Mouse (Mus musculus) ES-E14 (cell line): ENCODE results near the gene Nfic. TPM values are rescaled to one million over a fixed set of nuclear protein-coding genes. Genes with fewer than 3 reads are reported as not detected.

Source experiments
- DNase-seq: peaks from one replicate; pipeline ENCODE4 v3.0.0-alpha.2; 2013; ENCODE audit warnings: low read depth, low spot score
- H3K27ac ChIP-seq: 2 replicates; pipeline ENCODE4 v1.5.1; 2012; ENCODE audit warnings: low read depth, mild to moderate bottlenecking, low read length, moderate library complexity, mixed read lengths; ENCODE audit not compliant: poor library complexity, insufficient read depth, severe bottlenecking
- H3K36me3 ChIP-seq: 2 replicates; pipeline ENCODE4 v1.6.1; 2012; ENCODE audit warnings: mild to moderate bottlenecking, low read length, moderate library complexity, mixed read lengths; ENCODE audit not compliant: control insufficient read depth, poor library complexity, insufficient read depth, severe bottlenecking
- H3K4me1 ChIP-seq, 2 experiments: fragments of 150-350 bp in 1 of 2; sonication (generic) in 1 of 2; 2 replicates each; pipeline ENCODE4 v1.6.1; 2012; ENCODE audit warnings: low read length in 2 of 2, mild to moderate bottlenecking in 1 of 2, mixed read lengths in 1 of 2; ENCODE audit not compliant: control insufficient read depth in 2 of 2, insufficient read depth in 2 of 2, poor library complexity in 1 of 2
- H3K4me3 ChIP-seq, 2 experiments: fragments of 150-350 bp in 1 of 2; sonication (generic) in 1 of 2; 2 replicates each; pipeline ENCODE4 v1.5.1; 2012; ENCODE audit warnings: low read length in 2 of 2, low read depth in 1 of 2, mild to moderate bottlenecking in 1 of 2, mixed read lengths in 1 of 2; ENCODE audit not compliant: insufficient read depth in 1 of 2, poor library complexity in 1 of 2, severe bottlenecking in 1 of 2
- H3K9ac ChIP-seq: 2 replicates; pipeline ENCODE4 v1.6.1; 2012; ENCODE audit warnings: low read depth, mild to moderate bottlenecking, low read length, mixed read lengths; ENCODE audit not compliant: poor library complexity, insufficient read depth, severe bottlenecking
- H3K9me3 ChIP-seq: fragments of 150-350 bp; sonication (generic); 2 replicates; pipeline ENCODE4 v1.6.1; 2012; ENCODE audit warnings: low read depth, mild to moderate bottlenecking, low read length; ENCODE audit not compliant: control insufficient read depth, insufficient read depth
- CHD2 ChIP-seq: IDR thresholded peaks from 2 replicates; pipeline ENCODE4 v1.6.1; 2014; ENCODE audit warnings: mild to moderate bottlenecking, low read depth, low read length, inconsistent platforms
- HCFC1 ChIP-seq: IDR thresholded peaks from 2 replicates; pipeline ENCODE4 v1.6.1; 2012; ENCODE audit warnings: low read length, inconsistent platforms, borderline replicate concordance; ENCODE audit not compliant: insufficient read depth
- MAFK ChIP-seq: IDR thresholded peaks from 2 replicates; pipeline ENCODE4 v1.6.1; 2014; ENCODE audit warnings: mild to moderate bottlenecking, low read depth, low read length, inconsistent platforms; ENCODE audit not compliant: insufficient read depth
- ZC3H11A ChIP-seq: IDR thresholded peaks from 2 replicates; pipeline ENCODE4 v1.6.1; 2012; ENCODE audit warnings: low read depth, mild to moderate bottlenecking, inconsistent platforms, low read length, borderline replicate concordance
- ZNF384 ChIP-seq: IDR thresholded peaks from 2 replicates; pipeline ENCODE4 v1.6.1; 2012; ENCODE audit warnings: low read depth, low read length, inconsistent platforms
- in situ Hi-C, 2 experiments: fragments of 600-800 bp; cut with MboI; formaldehyde crosslinking; loops; one replicate each; pipeline ENCODE4 v1.15.1; 2025; ENCODE audit warnings: low sequenced_read_pairs in 2 of 2, inconsistent platforms in 1 of 2; ENCODE audit not compliant: unreplicated experiment in 2 of 2
- total RNA-seq: library from RNA; depleted of rRNA; stranded (reverse); fragments of 300-350 nt; gene quantifications from 2 replicates; pipeline ENCODE4 v1.2.3, GENCODE M21; 2012

The Nfic gene
- total RNA-seq, 1 experiment: 4.9 TPM

GRCm38 (mm10) chr10:81461673-81462414 is 6.4 kb upstream of the Nfic start:
- TF ChIP-seq ZNF384 (no peak), CHD2 (no peak), MAFK (no peak), ZC3H11A (no peak), HCFC1 (no peak)
- no peaks in the 10 kb centered on the region; the same call in 1 of the 2 replicates for H3K36me3 ChIP-seq
- H3K9ac ChIP-seq: no peak overlapping the region
- DNase-seq: no peak
- H3K4me1 ChIP-seq: peaks cover 9 to 32% of the 10 kb centered on the region in 2 experiments
- 0 out of 4 replicates have a peak overlapping the region, but pooled peaks of 1 of the 2 experiments have one; percentile 43 for H3K4me3 ChIP-seq
- H3K27ac ChIP-seq: no peak overlapping the region
- no peaks in the 10 kb centered on the region for H3K9me3 ChIP-seq
- in situ Hi-C loops: no loop called here

- Histone ChIP-seq H3K9me3 (no peaks in the 10 kb centered on the region), H3K4me3 (no peak overlapping the region), H3K36me3 (no peaks in the 10 kb centered on the region), H3K9ac (no peak overlapping the region), H3K4me1 (peaks cover 8 to 29% of the 10 kb centered on the region in 2 experiments), H3K27ac (no peak overlapping the region)
- in situ Hi-C loops: no loop called here
- DNase-seq: no peak
- no peak for TF ChIP-seq ZNF384
- TF ChIP-seq CHD2: no peak
- TF ChIP-seq HCFC1: no peak
- TF ChIP-seq ZC3H11A: no peak
- TF ChIP-seq MAFK: no peak
Measured at GRCm38 (mm10) chr10:81460951-81461350, 5.5 kb upstream of the Nfic start.

- no peak for DNase-seq
- H3K4me3 ChIP-seq: no peak overlapping the region
Measured at GRCm38 (mm10) chr10:81460471-81460870, 5.0 kb upstream of the Nfic start.

GRCm38 (mm10) chr10:81459399-81459798 is 4.0 kb upstream of the Nfic start:
- Histone ChIP-seq H3K9me3 (no peaks in the 10 kb centered on the region), H3K27ac (no peak overlapping the region), H3K36me3 (no peaks in the 10 kb centered on the region), H3K4me1 (peaks cover 4 to 21% of the 10 kb centered on the region in 2 experiments; a peak in 3 of 4 replicates), H3K4me3 (no peak overlapping the region), H3K9ac (no peak overlapping the region)
- TF ChIP-seq CHD2 (no peak), ZC3H11A (no peak), HCFC1 (no peak), ZNF384 (no peak), MAFK (no peak)
- DNase-seq: no peak
- in situ Hi-C loops: no loop called here

More at GRCm38 (mm10) chr10:81460471-81460870, 5.0 kb upstream of the Nfic start:
- in situ Hi-C loops: no loop called here
- H3K4me1 ChIP-seq: peaks cover 4 to 24% of the 10 kb centered on the region in 2 experiments; a peak in 3 of 4 replicates
- H3K27ac ChIP-seq: no peak overlapping the region
- H3K36me3 ChIP-seq: no peaks in the 10 kb centered on the region
- H3K9ac ChIP-seq: no peak overlapping the region
- TF ChIP-seq ZC3H11A (no peak), ZNF384 (no peak), CHD2 (no peak), HCFC1 (no peak)
- no peaks in the 10 kb centered on the region for H3K9me3 ChIP-seq

- Histone ChIP-seq H3K36me3 (no peaks in the 10 kb centered on the region), H3K9me3 (no peaks in the 10 kb centered on the region), H3K4me1 (peaks cover 4 to 14% of the 10 kb centered on the region in 2 experiments; a peak in 3 of 4 replicates), H3K27ac (no peak overlapping the region), H3K9ac (no peak overlapping the region), H3K4me3 (no peak overlapping the region)
- in situ Hi-C loops: no loop called here
- no peak for DNase-seq
- no peak for TF ChIP-seq HCFC1
Measured at GRCm38 (mm10) chr10:81458267-81458666, 2.8 kb upstream of the Nfic start.
